Mouse (Mus musculus) G1E (cell line): ENCODE measurements around the gene Rbpj. TPM values are rescaled to one million over a fixed set of nuclear protein-coding genes. Genes with fewer than 3 reads are reported as not detected.

Experiments
- ATAC-seq: 2 replicates; pipeline ENCODE4 v1.8.0; 2016; ENCODE audit warnings: mild to moderate bottlenecking; ENCODE audit not compliant: insufficient number of reproducible peaks, poor library complexity, low FRiP score, severe bottlenecking; ENCODE audit errors: extremely low read depth
- DNase-seq: peaks from one replicate; pipeline ENCODE4 v3.0.0; 2012; ENCODE audit warnings: low spot score
- H3K27me3 ChIP-seq: 2 replicates; pipeline ENCODE4 v1.6.1; 2012; ENCODE audit warnings: mild to moderate bottlenecking, low read length, inconsistent platforms; ENCODE audit not compliant: insufficient read depth
- H3K36me3 ChIP-seq: replicated peaks from 2 replicates; pipeline ENCODE3; 2012; ENCODE audit warnings: mild to moderate bottlenecking, inconsistent platforms
- H3K4me1 ChIP-seq: 2 replicates; pipeline ENCODE4 v1.6.1; 2012; ENCODE audit warnings: low read depth, low read length, inconsistent platforms, mixed read lengths; ENCODE audit not compliant: insufficient read depth
- H3K4me3 ChIP-seq: 2 replicates; pipeline ENCODE4 v1.5.1; 2012; ENCODE audit warnings: low read depth, mild to moderate bottlenecking, inconsistent platforms, low read length, moderate library complexity, mixed read lengths
- H3K9me3 ChIP-seq: replicated peaks from 2 replicates; pipeline ENCODE4 v1.6.1; 2012; ENCODE audit warnings: inconsistent platforms
- CTCF ChIP-seq: IDR thresholded peaks from 2 replicates; pipeline ENCODE4 v1.5.1; 2012; ENCODE audit warnings: low read depth, low read length, inconsistent platforms, mixed read lengths
- GATA1 ChIP-seq: IDR thresholded peaks from 2 replicates; pipeline ENCODE4 v1.6.1; 2012; ENCODE audit warnings: borderline replicate concordance, low read length, inconsistent platforms, mixed read lengths
- GATA2 ChIP-seq: IDR thresholded peaks from 2 replicates; pipeline ENCODE4 v1.6.1; 2012; ENCODE audit warnings: low read depth, low read length, inconsistent platforms, borderline replicate concordance
- POLR2AphosphoS5 ChIP-seq: IDR thresholded peaks from 2 replicates; pipeline ENCODE4 v1.6.1; 2012; ENCODE audit warnings: low read depth, low read length, inconsistent platforms; ENCODE audit not compliant: insufficient replicate concordance
- TAL1 ChIP-seq: conservative IDR thresholded peaks from 2 replicates; pipeline ENCODE4 v1.6.1; 2012; ENCODE audit warnings: low read depth, low read length, inconsistent platforms, mixed read lengths
- polyA plus RNA-seq: library from polyadenylated mRNA; stranded (reverse); fragments of >175 nt; gene quantifications from 2 replicates; pipeline ENCODE4 v1.2.3, GENCODE M21; 2012
- total RNA-seq, 2 experiments: library from RNA; stranded (forward) in 1 of 2; stranded (reverse) in 1 of 2; fragments of 200-1000 nt in 1 of 2; fragments of >200 nt in 1 of 2; fragmentation: Nextera tagmentation in 1 of 2; gene quantifications; 2 replicates each; pipeline ENCODE4 v1.2.3; 2014 to 2017

Gene Rbpj
- total and polyA plus RNA-seq, 3 experiments, result 5.5 to 33.5 (median 17.2) TPM

- Histone ChIP-seq H3K4me1 (peaks cover 39% of the 10 kb centered on the region), H3K27me3 (no peaks in the 10 kb centered on the region), H3K4me3 (no peak overlapping the region), H3K9me3 (no peaks in the 10 kb centered on the region), H3K36me3 (peaks cover 6% of the 10 kb centered on the region)
- no peak for ATAC-seq
- no peak for DNase-seq
- TF ChIP-seq GATA1, result no peak
- no peak for TF ChIP-seq CTCF
- no peak for TF ChIP-seq GATA2
- TF ChIP-seq TAL1, result no peak
- TF ChIP-seq POLR2AphosphoS5, result no peak
These were observed 133.2 kb downstream of the Rbpj start for GRCm38 (mm10) chr5:53599116-53599515.

GRCm38 (mm10) chr5:53602194-53602593, 136.2 kb downstream of the Rbpj start:
- ATAC-seq (no peak), DNase-seq (no peak)
- Histone ChIP-seq H3K9me3 (no peaks in the 10 kb centered on the region), H3K36me3 (peaks cover 6% of the 10 kb centered on the region), H3K4me1 (peaks cover 50% of the 10 kb centered on the region), H3K27me3 (no peaks in the 10 kb centered on the region), H3K4me3 (no peak overlapping the region)
- no peak for TF ChIP-seq CTCF
- TF ChIP-seq TAL1, result no peak
- TF ChIP-seq GATA1, result no peak
- TF ChIP-seq POLR2AphosphoS5, result no peak
- no peak for TF ChIP-seq GATA2

- TF ChIP-seq GATA1 (no peak), POLR2AphosphoS5 (no peak), GATA2 (no peak), CTCF (no peak), TAL1 (no peak)
- DNase-seq (peak; percentile 13), ATAC-seq (peak; percentile 75)
- H3K4me3 ChIP-seq, result no peak overlapping the region
- peaks cover 44% of the 10 kb centered on the region for H3K4me1 ChIP-seq
- H3K9me3 ChIP-seq, result no peaks in the 10 kb centered on the region
- peaks cover 10% of the 10 kb centered on the region for H3K36me3 ChIP-seq
- H3K27me3 ChIP-seq, result no peaks in the 10 kb centered on the region
These were observed 139.5 kb downstream of the Rbpj start for GRCm38 (mm10) chr5:53605450-53605849.

- Histone ChIP-seq H3K4me3 (no peak overlapping the region), H3K9me3 (no peaks in the 10 kb centered on the region), H3K36me3 (peaks cover 4% of the 10 kb centered on the region), H3K27me3 (no peaks in the 10 kb centered on the region), H3K4me1 (peaks cover 35% of the 10 kb centered on the region)
- DNase-seq, result no peak
- no peak for ATAC-seq
- TF ChIP-seq POLR2AphosphoS5, result no peak
- no peak for TF ChIP-seq CTCF
- TF ChIP-seq GATA1, result no peak
These were observed 141.5 kb downstream of the Rbpj start for GRCm38 (mm10) chr5:53607230-53607996.

- Histone ChIP-seq H3K36me3 (peaks cover 21% of the 10 kb centered on the region), H3K9me3 (no peaks in the 10 kb centered on the region), H3K27me3 (no peaks in the 10 kb centered on the region), H3K4me3 (no peak overlapping the region), H3K4me1 (peaks cover 6% of the 10 kb centered on the region; the same call in 1 of the 2 replicates)
- DNase-seq (no peak), ATAC-seq (no peak)
- TF ChIP-seq TAL1, result no peak
- no peak for TF ChIP-seq GATA2
- TF ChIP-seq GATA1, result no peak
- no peak for TF ChIP-seq CTCF
- no peak for TF ChIP-seq POLR2AphosphoS5
These were observed 152.9 kb downstream of the Rbpj start for GRCm38 (mm10) chr5:53618844-53619243.

GRCm38 (mm10) chr5:53632026-53632425, 166.1 kb downstream of the Rbpj start:
- DNase-seq (no peak), ATAC-seq (no peak)
- Histone ChIP-seq H3K36me3 (peaks cover 17% of the 10 kb centered on the region), H3K27me3 (no peaks in the 10 kb centered on the region), H3K4me3 (no peak overlapping the region), H3K9me3 (no peaks in the 10 kb centered on the region), H3K4me1 (peaks cover 30% of the 10 kb centered on the region)
- TF ChIP-seq CTCF (no peak), GATA2 (no peak)

- TF ChIP-seq GATA2 (no peak), POLR2AphosphoS5 (no peak), TAL1 (no peak), CTCF (no peak), GATA1 (no peak)
- H3K9me3 ChIP-seq, result no peaks in the 10 kb centered on the region
- peak; percentile 41 for ATAC-seq
- no peak for DNase-seq
- H3K36me3 ChIP-seq, result peaks cover 20% of the 10 kb centered on the region
- H3K4me3 ChIP-seq, result no peak overlapping the region
- peaks cover 39% of the 10 kb centered on the region for H3K4me1 ChIP-seq
- H3K27me3 ChIP-seq, result no peaks in the 10 kb centered on the region
These were observed 170.8 kb downstream of the Rbpj start for GRCm38 (mm10) chr5:53636795-53637194.
